Mouse (Mus musculus) lung, postnatal 0 days (tissue): ENCODE data around the gene Lcn12.

ENCODE experiments used
- CTCF ChIP-seq: IDR thresholded peaks from 2 replicates; pipeline ENCODE4 v1.5.1; 2016; ENCODE audit warnings: antibody characterized with exemption, mild to moderate bottlenecking
- EP300 ChIP-seq: IDR thresholded peaks from 2 replicates; pipeline ENCODE4 v1.6.1; 2016; ENCODE audit warnings: antibody characterized with exemption, mild to moderate bottlenecking, control low read depth

GRCm38 (mm10) chr2:25487965-25488670 lies 5.6 kb downstream of the Lcn12 start:
- TF ChIP-seq EP300 (no peak), CTCF (no peak)
